Mouse (Mus musculus) cerebellum, adult 11 months (tissue): ENCODE data around the gene Tmem110.

Experiments
- DNase-seq: peaks from one replicate; pipeline ENCODE4 v3.0.0; 2022

Gene Tmem110

DNA sequence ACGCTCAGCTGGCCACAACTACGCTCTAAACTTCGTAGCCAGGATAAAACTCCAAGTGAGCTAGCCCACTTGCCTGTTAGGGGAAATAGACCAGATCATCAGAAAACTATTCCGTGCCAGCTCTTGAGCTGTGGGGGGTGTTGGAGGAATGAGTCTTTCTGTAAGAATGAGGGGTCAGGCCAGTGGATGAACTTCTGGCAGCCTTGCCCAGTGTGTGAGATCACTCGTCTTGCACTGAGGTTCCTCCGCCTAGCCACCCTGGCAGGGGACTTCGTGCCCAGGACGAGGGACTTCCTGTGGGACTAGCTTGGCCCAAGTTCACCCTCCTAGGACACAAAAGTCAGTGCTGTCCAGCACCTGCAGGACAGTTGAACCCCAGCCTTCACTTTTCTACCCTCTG lies 78.9 kb downstream of the Tmem110 start:
- DNase-seq = no peak

DNA sequence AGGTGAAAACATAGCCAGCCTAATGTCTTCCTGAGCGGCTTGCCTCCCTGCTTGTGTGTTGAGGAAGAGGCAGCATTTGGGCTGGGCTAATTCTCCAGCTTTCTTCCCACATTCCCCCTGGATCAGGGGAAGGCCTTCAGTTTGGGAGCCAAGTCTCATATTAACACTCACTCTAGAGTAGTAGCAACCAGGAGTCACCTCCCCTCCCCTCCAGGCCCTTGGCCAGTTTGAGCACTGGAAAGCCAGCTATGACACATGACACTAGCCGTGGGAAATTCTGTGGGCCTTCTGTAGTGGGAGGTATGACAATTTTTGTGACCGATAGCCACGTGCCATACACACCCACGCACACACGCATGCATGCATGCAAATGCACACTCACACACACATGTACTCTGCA lies 80.6 kb downstream of the Tmem110 start:
- DNase-seq = no peak

DNA sequence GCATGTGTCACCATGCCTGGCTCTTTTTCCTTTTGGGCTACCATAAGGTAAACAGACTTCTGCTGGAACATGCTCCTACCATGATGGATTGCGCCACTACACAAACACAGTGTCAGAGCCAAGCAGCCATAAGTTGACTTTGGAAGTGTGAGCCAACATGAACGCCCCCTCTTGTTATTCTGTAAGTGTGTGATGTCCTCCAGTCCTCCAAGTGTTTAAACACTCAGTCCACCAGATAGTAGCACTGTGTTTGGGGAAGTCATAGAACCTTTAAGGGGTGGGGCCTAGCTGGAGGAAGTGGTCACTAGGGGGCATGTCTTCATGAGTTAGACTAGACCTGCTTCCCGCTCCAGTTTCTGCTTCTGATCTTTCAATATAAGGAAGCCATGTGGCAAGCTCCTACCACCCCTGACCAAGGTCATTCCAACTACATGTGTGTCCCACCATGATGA lies 82.5 kb downstream of the Tmem110 start:
- DNase-seq = no peak

DNA sequence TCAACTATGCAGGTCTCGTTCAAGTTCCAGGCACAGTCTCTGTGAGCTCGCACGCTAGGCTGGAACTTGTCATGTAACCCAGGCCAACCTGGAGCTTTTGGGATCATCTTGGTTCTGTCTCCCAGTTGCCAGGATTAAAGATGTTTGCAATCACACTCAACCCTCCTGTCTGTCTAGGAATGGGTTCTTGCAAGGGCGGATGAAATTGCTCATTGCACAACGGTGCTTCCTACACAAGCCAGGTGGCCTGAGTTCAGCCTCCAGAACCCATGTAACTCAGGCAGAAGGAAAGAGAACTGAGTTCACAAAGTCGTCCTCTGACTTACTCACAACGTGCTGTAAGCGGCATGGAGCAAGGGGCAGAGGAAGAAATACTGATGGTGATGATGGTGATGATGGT lies 85.8 kb downstream of the Tmem110 start:
- DNase-seq = no peak

DNA sequence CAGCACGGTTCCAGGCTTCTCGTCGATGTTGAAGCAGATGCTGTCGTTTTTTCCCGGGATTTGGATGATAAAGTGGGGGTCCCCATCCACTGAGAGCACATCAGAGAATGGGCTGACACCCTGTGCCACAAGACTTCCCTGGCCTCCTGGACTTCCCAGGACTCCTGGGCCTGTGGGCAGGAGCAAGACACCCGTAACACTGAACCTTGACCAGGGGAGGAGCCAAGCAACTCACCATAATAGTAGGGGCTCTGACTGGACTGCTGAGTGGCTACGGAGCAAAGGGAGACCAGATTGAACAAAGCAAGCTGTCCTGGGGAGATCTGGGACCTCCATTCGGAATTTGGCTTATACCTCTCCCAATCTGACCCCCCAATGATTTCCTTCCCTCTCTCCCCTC lies 87.3 kb downstream of the Tmem110 start:
- no peak for DNase-seq

DNA sequence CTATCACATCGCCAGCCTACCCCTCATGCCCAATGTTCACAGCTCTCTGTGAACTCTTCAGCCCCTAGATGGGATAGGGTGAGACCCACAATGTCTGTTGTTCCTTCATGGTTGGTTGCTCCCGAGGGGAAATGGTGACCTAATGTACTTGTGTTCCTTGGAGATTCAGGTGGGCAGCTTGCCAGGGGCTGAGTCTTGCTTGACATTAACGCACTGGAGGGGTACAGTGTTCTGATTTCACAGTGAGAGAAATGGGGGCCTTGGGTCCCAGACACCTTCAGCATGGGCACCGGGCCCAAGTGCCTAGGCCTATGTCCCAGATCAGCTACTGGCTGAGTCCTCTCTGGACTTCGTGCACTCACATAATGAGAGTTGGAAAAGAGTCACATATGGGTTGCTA lies 88.0 kb downstream of the Tmem110 start:
- DNase-seq = no peak

DNA sequence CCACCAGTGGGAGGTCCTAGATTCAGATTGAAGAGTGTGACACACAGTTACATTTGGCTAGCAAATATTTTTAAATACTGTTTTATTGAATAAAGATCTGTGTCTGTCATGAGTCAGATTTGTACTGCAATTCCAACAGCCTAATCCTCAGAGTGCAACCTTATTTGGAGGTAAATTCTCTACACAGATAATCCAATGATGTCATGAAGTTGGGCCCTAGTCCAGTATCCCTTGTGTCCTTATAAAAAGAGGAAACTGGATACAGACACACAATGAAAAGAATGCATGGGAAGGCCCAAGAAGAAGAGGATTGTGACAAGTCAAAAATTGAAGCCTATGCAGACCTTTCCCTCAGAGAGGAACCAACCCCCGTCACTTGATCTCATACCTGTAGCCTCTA lies 91.1 kb downstream of the Tmem110 start:
- DNase-seq = no peak

DNA sequence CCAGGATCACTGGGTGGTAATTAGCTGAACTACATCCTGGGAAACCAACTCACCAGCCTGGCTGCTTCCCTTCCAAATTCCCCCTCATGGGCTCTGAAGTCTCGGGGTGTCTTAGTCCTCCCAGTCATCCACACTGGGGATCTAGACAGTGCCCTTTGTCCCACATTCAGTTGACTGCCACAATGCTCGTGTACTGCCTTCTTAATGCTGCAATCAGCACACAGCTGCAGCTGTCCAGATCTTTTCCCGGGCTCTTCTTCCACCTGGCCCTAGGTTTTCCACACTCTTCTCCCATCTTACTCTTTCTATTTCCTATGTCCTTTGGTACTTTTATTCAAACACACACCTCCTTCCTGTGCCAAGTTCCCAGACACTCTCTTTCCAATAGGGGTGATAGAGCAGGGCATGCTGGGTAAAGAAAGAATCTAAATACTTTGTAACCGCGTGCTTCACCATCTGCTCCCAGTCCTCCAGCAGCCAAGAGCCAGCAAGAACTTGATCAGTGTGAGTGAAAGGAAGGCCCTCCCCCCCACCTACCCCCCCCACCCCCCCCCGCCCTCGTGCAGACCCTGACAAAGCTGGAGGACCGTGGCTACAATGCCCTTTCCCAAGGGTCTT lies 96.8 kb downstream of the Tmem110 start:
- DNase-seq = no peak

DNA sequence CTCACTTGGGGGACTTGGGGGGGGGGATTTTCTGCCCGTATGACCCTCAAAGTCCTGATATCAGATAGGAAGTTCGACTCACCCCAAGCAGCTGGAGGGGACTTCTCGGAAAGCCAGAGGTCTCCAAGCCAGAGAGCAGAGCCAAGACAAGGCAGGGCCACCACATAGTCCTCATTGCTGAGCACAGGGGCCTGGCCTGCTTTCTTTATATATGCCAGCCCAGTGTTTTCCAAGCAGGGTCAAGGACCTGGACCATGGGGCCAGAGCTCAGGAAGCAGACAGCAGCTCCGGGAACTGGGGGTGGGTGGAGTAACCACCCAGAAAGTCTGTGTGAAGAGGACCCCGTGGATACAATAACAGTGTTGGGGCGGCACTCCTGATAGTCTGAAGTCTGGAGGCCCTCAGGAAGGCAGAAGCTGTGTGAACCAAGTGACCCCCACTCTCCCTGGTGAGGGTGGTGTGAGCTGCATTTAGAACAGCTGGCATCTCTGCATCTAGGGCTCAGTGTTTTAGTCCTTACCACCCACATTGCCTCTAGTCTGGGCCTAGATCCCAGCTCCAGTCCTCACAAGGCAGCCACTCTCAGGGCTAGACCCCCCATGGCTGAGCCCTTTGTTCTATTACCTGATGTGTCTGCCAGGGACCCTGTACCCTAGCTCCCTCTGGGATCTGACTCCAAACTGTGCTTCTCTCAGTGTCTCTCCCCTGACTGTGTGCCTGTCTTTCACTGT lies 98.2 kb downstream of the Tmem110 start, which contains the start of gene Itih3:
Gene Itih3 (minus strand): TSS at position 386 of the 731 bp plus-strand sequence.
- peak; percentile 5 for DNase-seq

DNA sequence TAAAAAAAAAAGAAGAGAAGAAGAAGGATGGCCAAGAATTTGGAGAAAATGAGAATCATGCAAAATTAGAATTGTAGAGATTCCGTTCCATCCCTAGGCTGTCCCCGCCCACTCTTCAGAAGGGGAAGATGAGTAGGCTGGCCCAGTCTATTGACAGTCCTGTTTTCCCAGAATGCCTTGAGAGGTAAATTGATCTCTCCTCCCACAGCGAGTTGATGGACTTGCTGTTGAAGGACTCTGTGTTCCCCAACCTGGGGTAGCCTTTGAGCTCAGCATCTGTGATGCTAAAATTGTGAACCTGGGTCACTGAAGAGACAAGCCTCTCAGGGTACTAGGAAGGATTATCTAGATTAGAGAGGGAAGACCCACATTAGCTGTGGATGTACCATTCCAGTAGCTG lies 100.1 kb downstream of the Tmem110 start:
- no peak for DNase-seq
